Mouse (Mus musculus) thymus, postnatal 25 days (tissue): Measurements from ENCODE around the gene Psmg4.
A peak's percentile ranks its signal among the peaks of the same experiment; 100 is the strongest.

Experiments used
- DNase-seq: peaks from one replicate; pipeline ENCODE4 v3.0.0; 2022

Gene Psmg4

GRCm38 (mm10) chr13:34148767-34149392 lies 13.9 kb upstream of the Psmg4 start:
- DNase-seq: peak; percentile 59

GRCm38 (mm10) chr13:34149463-34150176 lies 13.1 kb upstream of the Psmg4 start:
- DNase-seq: no peak

- DNase-seq: no peak
Measured at GRCm38 (mm10) chr13:34150271-34151027, 12.3 kb upstream of the Psmg4 start.

GRCm38 (mm10) chr13:34151425-34151824 lies 11.3 kb upstream of the Psmg4 start:
- DNase-seq: no peak

- no peak for DNase-seq
Measured at GRCm38 (mm10) chr13:34152695-34153094, 10.1 kb upstream of the Psmg4 start.

- no peak for DNase-seq
Measured at GRCm38 (mm10) chr13:34153254-34154011, 9.3 kb upstream of the Psmg4 start.

GRCm38 (mm10) chr13:34154217-34154930 lies 8.4 kb upstream of the Psmg4 start:
- DNase-seq: peak; percentile 87

GRCm38 (mm10) chr13:34154931-34155272 lies 7.9 kb upstream of the Psmg4 start:
- DNase-seq: peak; percentile 76

- no peak for DNase-seq
Measured at GRCm38 (mm10) chr13:34156133-34156839, 6.5 kb upstream of the Psmg4 start.

GRCm38 (mm10) chr13:34156840-34157185 lies 6.0 kb upstream of the Psmg4 start:
- no peak for DNase-seq

- no peak for DNase-seq
Measured at GRCm38 (mm10) chr13:34157596-34158157, 5.1 kb upstream of the Psmg4 start.

GRCm38 (mm10) chr13:34159926-34160325 lies 2.8 kb upstream of the Psmg4 start:
- DNase-seq: no peak

GRCm38 (mm10) chr13:34163304-34163975 lies 676 bp downstream of the Psmg4 start:
- no peak for DNase-seq

- DNase-seq: no peak
Measured at GRCm38 (mm10) chr13:34174025-34174424, 11.3 kb downstream of the Psmg4 start.

GRCm38 (mm10) chr13:34181624-34182023 lies 18.9 kb downstream of the Psmg4 start:
- DNase-seq: no peak

GRCm38 (mm10) chr13:34185371-34185770 lies 22.6 kb downstream of the Psmg4 start:
- DNase-seq: no peak

- DNase-seq: peak; percentile 62
Measured at GRCm38 (mm10) chr13:34187571-34187970, 24.8 kb downstream of the Psmg4 start.

GRCm38 (mm10) chr13:34192414-34193191 lies 29.8 kb downstream of the Psmg4 start:
- no peak for DNase-seq

GRCm38 (mm10) chr13:34193384-34193783 lies 30.6 kb downstream of the Psmg4 start:
- no peak for DNase-seq

- no peak for DNase-seq
Measured at GRCm38 (mm10) chr13:34195676-34196075, 32.9 kb downstream of the Psmg4 start.
